Mouse (Mus musculus) left cerebral cortex, postnatal 36 days (tissue): ENCODE measurements around the gene Nt5dc1. TPM values are rescaled to one million over a fixed set of nuclear protein-coding genes. Genes with fewer than 3 reads are reported as not detected.
"Not testable (repeated sequence)": the region's sequence is repeated elsewhere in the genome, so short reads cannot be mapped to it uniquely, and the experiment has no call there.

Experiments used
- DNase-seq, 2 experiments: peaks; one replicate each; pipeline ENCODE4 v3.0.0; 2021 to 2022; ENCODE audit warnings: low spot score in 2 of 2, mixed read lengths in 1 of 2
- intact Hi-C: fragments of 180-260 bp; cut with DNase I; formaldehyde crosslinking; loops from one replicate; pipeline ENCODE4 v1.15.1; 2025
- total RNA-seq, 2 experiments: library from RNA; stranded (reverse); gene quantifications; 2 replicates each; pipeline ENCODE4 v1.2.3; 2021

The Nt5dc1 gene
- 1 to 10 TPM; 2.3 to 3.9 TPM for total RNA-seq

DNA sequence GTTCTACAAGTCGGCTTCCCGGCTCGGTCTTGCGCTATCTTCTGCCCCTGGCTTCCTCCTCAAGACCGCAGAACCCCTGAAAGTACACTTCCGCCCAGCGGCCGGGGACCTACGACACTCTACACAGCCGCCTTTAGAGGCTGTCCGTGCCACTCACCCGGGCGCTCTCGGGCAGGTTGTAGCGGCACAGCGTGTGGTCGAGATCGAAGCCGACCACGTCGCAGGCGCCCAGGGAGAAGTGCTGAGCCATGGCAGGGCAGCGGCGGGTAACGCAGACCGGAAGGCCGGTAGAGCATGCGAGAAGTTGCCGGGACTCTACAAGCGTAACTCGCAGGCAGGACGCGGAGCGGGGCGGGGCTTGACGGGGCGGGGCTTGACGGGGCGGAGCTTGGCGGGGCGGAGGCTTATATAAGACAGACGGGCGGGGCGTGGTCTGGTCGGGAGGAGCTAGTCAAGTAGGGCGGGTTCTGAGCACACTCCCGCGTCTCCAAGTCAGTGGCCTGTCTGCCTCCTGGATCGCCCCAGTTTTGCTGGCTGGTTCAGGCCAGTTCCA is at the start of gene Nt5dc1:
Gene Nt5dc1, minus strand, starts transcription at position 349 of the 553 bp plus-strand sequence.
- intact Hi-C loops = no loop called here

DNA sequence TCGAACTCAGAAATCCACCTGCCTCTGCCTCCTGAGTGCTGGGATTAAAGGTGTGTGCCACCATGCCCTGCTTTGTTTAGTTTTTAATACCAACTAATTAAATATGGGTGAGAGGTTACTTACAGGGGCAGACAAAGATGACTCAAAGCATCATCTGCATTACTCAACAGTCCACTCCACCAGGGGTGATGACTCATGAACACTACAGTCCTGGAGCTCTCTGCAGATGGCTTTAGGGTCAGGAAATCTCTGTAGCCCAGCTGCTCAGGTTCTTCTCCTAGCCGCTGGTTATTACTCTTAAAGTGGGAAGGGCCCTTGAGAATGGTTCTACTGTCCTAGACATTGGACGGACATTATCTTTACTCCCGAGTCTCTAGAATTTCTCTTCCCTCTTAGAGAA is 46.0 kb upstream of the Nt5dc1 start:
- no peak for DNase-seq
- intact Hi-C loops = no loop called here

More for the DNA sequence above, at the start of gene Nt5dc1:
- peak; percentile 85 to 87 for DNase-seq

DNA sequence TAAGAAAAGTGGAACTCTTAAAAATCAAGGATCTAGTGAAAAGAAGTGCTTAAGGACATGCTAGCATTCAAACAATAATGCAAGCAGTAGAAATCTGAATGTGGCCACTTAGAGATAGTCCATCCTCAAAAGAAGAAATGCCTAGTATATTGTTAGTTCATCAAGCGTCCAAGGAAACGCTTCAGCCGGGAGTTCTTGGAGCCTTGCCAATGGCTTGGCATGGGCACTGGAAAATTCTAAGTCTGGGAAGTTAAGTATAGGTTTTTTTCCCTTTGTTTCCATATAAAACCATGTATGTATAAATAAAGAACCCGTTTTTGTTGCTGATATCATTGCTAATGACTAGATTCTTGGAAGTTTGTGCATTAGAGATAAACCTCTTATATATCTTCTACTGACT is 43.1 kb upstream of the Nt5dc1 start:
- intact Hi-C loops = no loop called here
- no peak for DNase-seq

DNA sequence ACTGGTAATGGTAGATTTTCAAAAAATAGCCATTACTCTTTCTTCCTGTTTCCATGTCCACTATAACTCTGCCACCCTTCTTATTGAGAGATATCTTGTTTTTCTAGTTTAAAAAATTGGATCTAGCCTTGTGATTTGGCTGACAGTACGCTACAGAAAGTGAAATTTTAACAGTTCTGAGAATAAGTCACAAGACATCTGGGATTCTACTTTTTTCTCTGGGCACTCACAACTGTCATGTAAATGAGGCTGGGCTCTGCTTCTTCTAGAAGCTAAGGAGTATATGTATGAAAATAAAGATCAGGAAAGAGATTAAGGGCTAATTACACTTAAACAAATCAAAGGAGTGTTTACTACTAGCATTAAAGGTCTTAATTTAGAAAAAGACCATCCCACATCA is 31.1 kb upstream of the Nt5dc1 start:
- intact Hi-C loops = no loop called here
- DNase-seq = no peak

DNA sequence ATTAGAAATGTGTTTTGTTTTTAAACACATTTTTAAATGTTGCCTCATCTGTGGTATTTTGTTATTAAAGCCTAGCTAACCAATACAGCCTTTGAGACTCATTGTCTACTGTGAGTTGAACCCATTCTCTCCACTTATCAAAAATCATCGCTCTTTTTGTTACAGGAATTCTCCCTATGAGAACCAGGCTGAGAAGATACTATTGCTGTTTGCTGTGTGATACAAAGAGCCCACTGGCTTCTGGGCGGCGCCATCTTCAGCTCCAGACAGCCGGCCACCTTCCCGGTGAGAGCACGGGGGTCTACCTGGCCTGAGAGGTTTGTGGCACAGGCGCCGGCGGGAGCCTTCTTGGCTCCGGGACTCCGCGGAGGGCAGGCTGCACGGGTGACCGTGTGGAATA is 15.8 kb upstream of the Nt5dc1 start:
- intact Hi-C loops = not testable (repeated sequence)

DNA sequence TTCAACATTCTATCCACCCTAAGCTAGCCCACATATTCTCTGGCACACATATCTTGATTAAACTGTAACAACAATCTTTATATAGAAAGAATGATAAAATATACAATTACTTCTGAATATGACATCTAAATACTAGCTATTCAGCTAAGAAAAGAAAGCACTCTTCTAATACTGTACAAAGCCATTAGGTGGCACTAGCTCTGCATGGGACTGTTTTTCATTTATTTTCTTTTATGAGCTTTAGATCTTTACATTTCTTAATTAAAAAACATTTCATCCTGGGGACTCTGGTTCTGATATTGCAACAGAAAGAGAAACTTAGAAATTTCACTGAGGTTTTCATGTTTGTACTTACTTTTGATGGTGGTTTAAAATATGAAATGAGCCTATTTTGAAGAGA is 13.4 kb upstream of the Nt5dc1 start:
- no peak for DNase-seq
- intact Hi-C loops = no loop called here

More for the DNA sequence above, 15.8 kb upstream of the Nt5dc1 start:
- not testable (repeated sequence) for DNase-seq

DNA sequence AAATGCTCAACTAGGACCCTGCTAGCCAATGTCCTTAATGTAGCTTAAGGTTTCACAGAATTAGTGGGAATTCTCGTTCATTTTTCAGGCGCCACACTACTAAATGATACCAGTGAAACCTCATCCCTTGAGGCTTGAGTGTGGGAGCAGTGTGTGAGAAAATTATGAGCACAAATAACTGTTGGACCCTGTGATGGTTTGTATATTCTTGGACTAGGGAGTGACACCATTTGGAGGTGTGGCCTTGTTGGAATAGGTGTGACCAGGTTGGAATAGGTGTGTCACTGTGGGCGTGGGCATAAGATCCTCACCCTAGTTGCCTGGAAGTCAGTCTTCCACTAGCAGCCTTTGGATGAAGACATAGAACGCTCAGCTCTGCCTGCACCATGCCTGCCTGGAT is 442 bp upstream of the Nt5dc1 start:
- DNase-seq, intact Hi-C loops: not testable (repeated sequence)

DNA sequence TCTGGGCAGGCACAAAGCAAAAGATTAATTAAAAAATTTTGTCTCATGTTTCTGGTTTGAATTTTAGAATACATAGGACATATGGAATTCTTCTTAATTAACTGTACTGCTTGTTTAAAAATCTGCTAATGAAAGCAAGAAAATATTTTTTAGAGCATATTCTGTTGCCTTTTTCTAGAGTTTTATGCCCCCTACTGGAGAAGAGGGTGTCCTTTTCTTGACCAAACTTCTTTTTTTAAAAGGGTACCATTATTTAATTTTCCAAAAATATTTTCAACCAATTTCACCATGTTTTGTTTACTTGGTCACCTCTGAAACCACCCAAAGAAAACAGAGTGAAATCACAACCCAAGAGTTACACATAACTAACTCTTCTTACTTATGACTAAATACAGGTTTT is 19.1 kb downstream of the Nt5dc1 start:
- DNase-seq = no peak
- intact Hi-C loops = no loop called here

DNA sequence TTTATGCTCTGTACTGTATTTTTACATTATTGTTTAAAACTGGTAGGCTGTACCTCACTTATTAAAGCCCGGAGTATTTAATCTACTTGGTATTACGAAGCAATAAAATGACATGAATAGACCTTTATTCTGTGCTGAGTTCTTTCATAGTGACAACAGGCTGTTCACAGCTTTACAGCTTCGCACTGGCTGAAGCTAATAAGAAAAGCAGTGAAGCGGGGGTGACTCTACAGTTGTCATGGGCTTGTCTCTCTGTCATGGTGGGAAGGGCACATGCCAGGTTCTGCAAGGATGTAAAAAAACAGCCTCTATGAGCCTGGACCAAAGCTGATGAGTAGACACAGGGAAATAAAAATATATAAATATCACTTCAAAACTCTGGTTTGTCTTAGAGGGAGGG is 21.4 kb downstream of the Nt5dc1 start:
- intact Hi-C loops = no loop called here

DNA sequence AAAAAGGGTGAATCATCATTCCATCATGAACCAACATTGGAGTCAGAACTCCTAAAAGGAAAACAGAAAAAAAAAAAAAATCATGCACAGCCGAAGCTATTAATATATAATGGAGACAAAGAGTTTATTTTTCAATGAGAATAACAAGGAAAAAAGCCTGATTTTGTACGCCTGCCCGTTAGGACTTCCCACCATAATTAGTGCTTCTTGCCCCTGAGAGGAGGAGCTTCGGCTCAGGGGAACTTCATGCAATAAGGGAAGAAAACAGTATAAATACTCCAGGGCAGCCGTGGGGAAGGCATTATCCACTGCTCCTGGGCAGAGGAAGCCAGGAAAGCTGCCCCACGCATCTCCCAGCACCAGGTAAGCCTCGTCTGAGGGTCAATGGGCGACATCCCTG is 28.7 kb downstream of the Nt5dc1 start, which contains the start of gene Col10a1:
Gene Col10a1, plus strand, starts transcription at position 301 of the 400 bp plus-strand sequence.
- intact Hi-C loops = no loop called here

More for the DNA sequence above, 21.4 kb downstream of the Nt5dc1 start:
- DNase-seq = no peak

DNA sequence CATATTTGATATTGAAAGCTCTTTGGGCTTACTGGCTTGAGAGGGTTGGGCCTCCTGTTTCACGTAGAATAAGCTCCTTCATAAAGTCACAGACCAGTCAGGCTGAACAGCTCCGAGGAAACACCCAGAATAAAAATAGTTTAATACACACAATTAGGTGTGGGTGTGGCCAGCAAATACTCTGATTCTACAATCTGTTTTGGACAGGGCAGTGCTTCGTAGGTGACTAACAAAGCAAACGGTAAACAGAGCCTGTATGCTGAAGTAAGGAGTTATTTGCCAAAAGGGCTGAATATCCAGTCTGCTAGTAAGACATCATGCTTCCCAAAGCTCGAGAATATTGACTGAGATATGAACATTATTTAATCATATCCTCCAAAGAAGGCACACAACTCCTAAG is 32.7 kb downstream of the Nt5dc1 start:
- intact Hi-C loops = no loop called here
- no peak for DNase-seq

More for the DNA sequence above, 28.7 kb downstream of the Nt5dc1 start, which contains the start of gene Col10a1:
- DNase-seq = no peak

DNA sequence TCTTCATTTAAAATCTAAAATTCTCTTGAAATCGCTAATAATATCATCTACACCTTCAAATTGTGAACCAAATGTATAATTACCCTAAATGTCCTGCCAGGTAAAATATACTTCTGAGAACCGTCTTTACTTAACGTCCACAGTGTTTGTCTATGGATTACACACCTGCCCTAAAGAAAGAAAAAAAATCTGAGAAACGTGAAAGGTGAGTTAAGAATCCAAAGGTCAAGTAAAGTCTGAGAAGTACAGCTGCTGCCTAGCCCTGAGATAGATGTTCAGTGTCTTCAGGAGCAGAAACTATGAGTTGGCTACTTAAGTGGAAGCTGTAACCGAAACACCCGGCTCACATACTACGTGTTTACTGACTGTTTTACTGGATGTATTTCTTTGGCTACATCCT is 45.0 kb downstream of the Nt5dc1 start:
- no peak for DNase-seq
- intact Hi-C loops = no loop called here

DNA sequence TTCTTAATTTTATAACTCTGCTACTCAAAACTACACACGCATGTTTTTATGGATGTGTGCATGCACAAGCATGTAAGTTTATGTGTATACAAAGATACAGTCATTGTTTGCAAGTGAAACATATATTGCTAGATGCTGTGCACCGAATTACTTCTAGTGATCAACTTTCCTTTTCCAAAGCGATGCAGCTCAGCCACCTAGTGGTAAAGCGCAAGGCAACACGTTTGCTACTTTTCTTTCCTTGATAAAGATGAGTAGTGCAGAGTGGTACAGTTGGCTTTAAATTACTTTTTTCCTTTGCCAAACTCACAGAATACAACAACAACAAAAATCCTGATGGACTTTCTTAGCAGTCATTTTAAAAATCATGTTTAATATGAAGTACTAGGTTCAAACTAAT is 50.2 kb downstream of the Nt5dc1 start:
- DNase-seq = no peak

DNA sequence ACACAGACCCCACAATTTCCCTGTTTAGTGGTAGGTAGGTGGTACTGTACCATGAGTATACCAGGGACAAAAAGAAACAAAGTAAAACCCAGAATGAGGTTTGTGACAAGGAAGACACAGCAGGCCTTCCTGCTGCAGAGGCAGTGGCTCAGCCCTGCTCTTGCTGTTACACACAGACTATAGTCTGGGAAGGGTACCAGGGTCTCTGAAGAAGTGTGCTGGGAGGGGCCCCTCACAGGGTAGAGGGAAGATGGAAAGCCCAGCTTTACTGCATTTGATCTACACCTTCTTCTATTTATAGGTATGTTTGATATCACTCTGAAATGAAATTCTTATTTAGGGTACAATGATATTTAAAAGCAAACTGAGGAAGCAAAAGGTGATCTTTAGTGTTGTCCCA is 54.6 kb downstream of the Nt5dc1 start:
- intact Hi-C loops = no loop called here
- no peak for DNase-seq

More for the DNA sequence above, 50.2 kb downstream of the Nt5dc1 start:
- intact Hi-C loops = no loop called here

DNA sequence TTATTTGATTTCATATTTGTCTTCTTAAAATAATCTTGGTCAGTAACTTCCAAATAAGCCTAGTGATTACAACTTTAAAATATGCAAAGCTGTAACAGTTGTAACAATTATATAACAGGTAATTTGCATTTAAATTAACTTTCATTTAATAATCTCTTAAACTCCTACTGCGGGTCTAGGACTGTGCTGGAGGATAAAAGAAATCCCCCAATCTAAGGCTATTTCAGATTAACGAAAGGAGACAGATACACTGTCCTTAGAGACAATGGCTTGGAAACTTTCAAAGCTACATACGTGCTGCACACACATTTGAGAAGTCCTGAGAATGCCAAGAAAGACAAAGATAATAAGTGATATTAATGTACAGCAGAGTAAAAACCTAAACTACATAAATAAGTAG is 60.1 kb downstream of the Nt5dc1 start:
- intact Hi-C loops = no loop called here

DNA sequence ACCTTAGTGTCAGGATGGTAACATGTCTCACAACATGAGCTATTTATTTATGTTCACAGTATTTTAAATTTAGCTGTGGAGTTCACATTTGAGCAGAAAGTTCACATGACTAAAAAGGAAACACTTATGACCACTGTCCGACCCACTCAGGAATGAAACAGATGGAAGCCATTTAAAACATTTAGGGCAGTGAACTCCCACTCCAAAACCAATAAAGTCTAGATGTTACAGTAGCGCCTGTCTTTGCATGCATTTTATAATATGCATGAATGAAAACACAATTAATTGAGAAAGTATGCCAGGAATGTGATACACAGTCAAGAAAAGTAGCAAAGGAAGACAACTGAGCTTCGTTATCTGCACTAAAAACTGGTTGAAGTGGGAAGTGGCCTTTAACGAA is 66.2 kb downstream of the Nt5dc1 start:
- intact Hi-C loops = no loop called here
- no peak for DNase-seq

More for the DNA sequence above, 60.1 kb downstream of the Nt5dc1 start:
- no peak for DNase-seq

DNA sequence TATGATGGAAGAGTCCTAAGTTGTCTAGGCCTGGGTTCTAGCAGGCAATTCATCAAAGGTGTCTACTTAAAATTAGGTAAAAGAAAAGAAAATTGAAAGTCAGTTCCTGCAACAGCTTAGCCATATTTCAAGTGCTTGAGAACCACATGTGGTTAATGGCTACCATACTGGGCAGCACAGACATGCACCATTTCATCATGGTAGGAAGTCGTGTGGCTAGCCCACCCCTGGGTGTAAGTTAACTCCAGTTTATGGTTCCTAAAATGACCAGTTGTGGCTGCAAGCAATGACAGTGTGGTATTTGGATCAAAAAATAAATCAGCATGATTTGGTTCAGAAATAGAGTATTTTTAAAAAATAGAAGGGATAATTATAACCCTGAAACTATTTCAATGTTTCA is 76.5 kb downstream of the Nt5dc1 start:
- intact Hi-C loops = no loop called here
- DNase-seq = no peak

DNA sequence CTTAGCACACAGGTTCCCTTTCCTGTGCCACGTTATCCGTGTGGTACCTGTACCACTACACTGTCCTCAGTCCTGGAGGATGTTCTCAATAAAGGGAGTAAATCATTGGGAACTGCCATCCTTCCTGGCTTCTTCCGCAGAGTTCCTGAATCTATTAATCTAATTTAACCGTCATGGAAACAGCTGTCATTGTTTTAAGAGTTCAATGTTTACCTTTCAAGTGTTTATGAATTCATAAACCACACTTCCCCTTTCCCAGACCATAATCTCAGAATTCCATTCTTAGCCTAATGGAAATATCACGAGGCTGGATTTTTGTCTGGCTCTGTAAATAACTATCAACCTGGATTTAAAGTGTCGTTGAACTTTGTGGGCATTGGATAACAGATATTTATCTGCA is 77.3 kb downstream of the Nt5dc1 start:
- no peak for DNase-seq
- intact Hi-C loops = no loop called here

DNA sequence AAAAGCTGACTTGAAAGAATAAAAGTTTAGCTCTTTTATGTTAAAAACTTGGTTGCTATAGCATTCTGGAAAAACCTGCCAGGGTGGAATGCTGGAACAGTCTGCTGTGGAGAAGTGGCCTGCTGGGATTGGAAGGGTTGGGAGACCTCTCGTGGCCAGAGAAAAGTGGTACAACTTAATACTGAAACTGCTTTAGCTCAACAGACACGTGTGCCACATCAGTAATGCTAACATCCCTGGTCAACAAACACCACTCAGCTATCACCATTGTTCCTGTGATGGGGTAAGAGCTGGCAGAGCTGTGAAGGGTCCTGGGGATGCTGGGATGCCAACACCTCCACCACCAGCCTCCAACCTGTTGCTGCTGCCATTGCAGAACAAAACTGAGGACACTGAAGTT is 90.0 kb downstream of the Nt5dc1 start:
- peak; percentile 19 to 43 for DNase-seq
- intact Hi-C loops = no loop called here

DNA sequence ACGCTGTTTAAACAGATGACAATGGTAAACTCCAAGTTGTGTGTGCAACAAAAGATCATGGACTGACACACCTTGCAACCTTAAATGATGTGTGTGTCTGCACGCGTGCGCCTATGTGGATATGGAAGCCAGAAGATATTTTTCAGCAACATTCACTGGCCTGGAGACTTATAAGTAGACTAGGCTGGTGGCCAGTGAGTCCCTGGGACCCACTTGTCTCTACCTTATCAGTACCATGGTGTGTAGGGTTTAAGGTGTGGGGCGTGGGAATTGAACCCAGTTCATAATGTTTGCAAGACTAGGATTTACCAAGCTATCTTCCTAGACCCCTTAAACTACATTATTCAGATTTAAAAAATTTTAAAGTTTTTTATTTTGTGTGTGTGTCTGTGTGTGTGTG is 91.2 kb downstream of the Nt5dc1 start:
- intact Hi-C loops = loop anchor here (2.0 kb wide), 1 partner anchor 290 kb away; the partner anchor contains the start of gene Trappc3l
- DNase-seq = no peak

DNA sequence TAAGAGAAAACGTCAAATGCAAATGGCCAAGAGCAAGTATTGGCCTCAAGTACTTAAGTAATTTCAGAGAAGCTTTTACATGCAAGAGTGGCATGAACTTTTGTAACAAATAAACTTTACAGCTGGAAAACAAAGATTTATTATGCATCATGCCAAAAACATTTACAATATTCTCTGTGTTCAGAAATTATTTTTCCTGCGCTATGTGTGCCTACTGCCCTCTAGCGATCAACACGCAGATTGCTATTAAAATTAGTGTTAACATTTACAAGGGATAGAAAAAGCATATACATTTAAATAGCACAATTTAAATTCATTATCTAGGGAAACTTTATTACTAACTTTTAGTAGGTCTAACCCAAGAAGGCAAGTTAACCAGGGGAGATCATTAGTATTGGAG is 91.7 kb downstream of the Nt5dc1 start:
- DNase-seq = no peak
- intact Hi-C loops = loop anchor here (2.0 kb wide), 1 partner anchor 290 kb away; the partner anchor contains the start of gene Trappc3l

DNA sequence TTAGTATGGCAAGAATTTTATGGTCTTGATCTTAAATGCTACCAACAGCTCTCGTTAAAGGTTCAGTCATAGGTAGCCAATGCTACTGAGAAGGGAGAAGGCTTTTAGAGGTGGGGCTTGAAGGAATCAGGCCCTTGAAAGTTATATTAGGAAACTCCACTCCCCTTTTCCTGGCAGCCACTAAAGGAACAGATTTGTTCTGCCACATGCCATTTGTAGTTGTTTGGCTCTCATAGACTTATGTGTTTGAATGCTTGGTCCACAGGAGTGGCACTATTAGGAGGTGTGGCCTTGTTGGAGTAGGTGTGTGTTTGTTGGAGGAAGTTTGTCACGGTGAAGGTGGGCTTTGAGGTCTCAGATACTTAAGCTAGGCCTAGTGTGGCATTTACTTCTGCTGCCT is 97.5 kb downstream of the Nt5dc1 start:
- no peak for DNase-seq
- intact Hi-C loops = no loop called here
